Mouse (Mus musculus) frontal cortex, adult 2 months (tissue): ENCODE data around the gene Olfr220. TPM values are rescaled to one million over a fixed set of nuclear protein-coding genes. Genes with fewer than 3 reads are reported as not detected.

ENCODE experiments used
- DNase-seq, 2 experiments: peaks; one replicate each; pipeline ENCODE4 v3.0.0; 2022; ENCODE audit warnings: low spot score in 1 of 2; ENCODE audit errors: extremely low spot score in 1 of 2
- polyA plus RNA-seq: library from polyadenylated mRNA; depleted of rRNA; stranded (reverse); fragments of >200 nt; gene quantifications from 2 replicates; pipeline ENCODE4 v1.2.3, GENCODE M21; 2012; rRNA removed

Gene Olfr220
- polyA plus RNA-seq, result not detected in 2 replicates

- DNase-seq, result no peak
These were observed at the start of gene Olfr220 for GRCm38 (mm10) chr1:174441782-174442181. TSS of gene Olfr220 (plus strand) at chr1:174442082.

- DNase-seq, result no peak
These were observed 18.9 kb upstream of the Olfr220 start for GRCm38 (mm10) chr1:174422959-174423358.

- no peak for DNase-seq
These were observed 18.1 kb upstream of the Olfr220 start, which contains the start of gene Olfr414 for GRCm38 (mm10) chr1:174423764-174424163. TSS of gene Olfr414 (plus strand) at chr1:174424064.

DNA sequence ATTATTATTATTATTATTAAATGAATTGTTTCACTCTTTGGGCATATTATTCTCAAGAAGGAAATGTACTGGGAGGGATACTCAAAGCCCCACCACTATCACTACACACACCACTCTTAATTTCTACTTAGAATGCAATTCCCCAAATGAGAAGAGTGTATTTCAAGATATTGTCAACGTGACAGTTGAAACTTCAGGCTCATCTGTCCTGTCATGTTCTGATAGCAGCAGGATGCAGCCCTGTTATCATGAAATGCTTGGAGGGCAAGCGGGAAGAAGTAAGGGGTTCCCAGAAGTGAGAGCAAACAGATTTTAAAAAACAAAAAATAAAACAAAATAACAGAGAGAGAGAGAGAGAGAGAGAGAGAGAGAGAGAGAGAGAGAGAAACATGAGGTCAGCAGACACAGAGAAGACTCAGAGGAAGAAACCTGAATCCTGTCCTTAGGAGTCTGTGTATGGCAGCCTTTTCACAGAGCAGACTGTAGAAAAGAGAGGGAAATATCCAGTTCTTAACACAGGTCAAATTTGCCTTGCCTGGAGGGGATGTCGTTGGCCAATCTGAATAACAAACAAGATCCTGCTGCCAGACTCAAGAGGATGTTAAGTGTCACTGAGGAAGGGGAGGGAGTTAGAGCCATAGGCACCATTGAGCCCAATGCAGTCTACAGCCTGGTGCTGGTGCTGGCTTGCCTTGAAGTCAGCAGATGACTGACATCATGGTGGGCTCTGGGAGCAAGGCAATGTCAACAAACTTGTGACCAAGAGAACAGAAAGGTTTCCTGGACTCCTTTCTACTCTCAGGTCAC lies 15.5 kb upstream of the Olfr220 start:
- DNase-seq, result no peak

DNA sequence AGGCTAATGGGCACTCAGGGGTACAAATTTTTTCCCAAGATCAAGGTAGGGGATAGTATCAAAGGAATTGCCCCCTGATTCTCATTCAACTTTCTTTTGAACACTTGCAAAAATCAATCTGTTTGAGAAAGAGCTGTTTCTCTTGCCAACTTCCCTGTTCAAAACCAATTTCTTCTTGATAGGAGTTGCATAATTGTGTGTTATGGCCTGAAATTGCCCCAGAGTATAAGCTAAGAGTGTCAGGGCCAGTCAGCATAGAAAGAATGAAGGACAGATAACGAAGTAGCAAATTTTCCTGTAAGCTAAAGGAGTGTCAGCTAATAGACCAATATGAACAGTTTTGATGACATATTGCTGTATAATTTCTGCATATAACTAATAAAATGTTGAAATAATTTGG lies 14.5 kb upstream of the Olfr220 start:
- DNase-seq, result no peak

GRCm38 (mm10) chr1:174428407-174428806 lies 13.5 kb upstream of the Olfr220 start:
- no peak for DNase-seq

GRCm38 (mm10) chr1:174434121-174434520 lies 7.8 kb upstream of the Olfr220 start:
- DNase-seq, result no peak

DNA sequence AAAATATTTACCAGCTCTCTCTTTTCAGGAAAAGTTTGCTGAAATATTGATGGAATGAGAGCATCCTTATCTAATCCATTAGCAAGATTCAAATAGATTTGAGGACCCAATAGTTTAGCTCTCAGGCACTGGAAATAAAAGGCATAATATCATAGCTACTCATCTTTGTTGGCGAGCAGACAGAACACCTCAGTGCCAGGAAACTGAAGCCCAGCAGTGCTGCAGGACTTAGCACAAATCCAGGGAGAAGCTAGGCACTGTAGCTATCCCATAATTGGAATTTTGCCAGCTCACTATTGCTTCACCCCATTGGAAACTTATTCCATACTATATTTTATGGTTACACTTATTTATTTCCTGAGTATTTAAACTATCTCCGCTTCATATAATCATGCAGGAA lies 13.2 kb downstream of the Olfr220 start:
- DNase-seq, result no peak

DNA sequence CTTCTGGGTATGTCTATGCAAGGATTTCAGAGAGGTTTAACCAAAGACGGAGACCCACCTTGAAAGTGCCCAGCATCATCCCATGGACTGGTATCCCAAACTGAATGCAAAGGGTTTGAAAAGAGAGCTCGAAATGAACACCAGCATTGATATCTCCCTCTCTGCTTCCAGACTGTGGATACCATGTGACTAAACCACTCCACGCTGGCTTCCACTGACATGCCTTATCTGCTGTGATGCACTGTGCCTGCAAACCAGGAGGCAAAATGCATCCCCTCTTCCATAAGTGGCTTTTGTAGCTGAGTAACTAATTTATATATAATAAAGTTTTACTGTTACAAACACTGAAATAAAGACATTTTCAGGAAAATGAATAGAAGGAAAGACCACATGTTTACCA lies 23.5 kb downstream of the Olfr220 start:
- DNase-seq, result no peak

GRCm38 (mm10) chr1:174466240-174466639 lies 24.4 kb downstream of the Olfr220 start:
- DNase-seq, result peak in 1 of 2 experiments; percentile 54

DNA sequence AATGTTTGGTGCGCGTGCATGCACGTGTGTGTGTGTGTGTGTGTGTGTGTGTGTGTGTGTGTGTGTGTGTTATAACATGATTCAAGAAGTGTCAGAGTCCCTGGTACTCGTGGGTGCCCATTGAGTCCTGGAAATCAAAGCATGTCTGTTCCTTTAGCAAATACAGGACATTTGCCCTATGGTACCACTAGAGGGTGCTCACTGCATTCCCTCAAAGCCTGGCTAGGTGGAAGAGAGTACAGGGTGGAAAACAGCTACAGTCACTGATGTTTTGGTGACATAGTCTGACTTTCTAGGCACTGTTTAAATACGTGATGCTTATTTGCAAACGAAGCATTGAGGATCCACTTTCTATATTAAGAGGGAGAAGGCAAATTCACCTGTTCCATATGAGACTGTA lies 27.9 kb downstream of the Olfr220 start:
- peak; percentile 10 to 81 for DNase-seq

- peak; percentile 34 to 68 for DNase-seq
These were observed 40.7 kb downstream of the Olfr220 start for GRCm38 (mm10) chr1:174482567-174482966.

DNA sequence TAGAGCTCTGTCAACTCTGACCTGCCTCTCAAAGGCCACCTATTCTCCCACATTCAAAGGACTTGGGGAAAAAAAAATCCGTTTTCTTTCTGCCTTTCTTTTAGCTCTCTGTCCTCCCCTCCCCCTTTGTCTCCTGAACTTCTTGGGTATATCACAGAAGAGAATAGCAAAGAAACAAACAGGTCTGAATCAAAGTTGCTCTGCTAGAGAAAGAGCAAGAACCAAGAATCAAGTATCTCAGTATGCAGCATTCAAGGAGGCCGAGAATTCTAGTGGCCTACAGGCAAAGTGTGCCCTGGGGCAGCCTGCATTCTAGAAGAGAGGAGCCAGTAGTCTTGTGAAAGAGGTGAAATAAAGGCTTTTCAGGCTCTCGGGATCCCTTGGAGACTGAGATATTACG lies 58.2 kb downstream of the Olfr220 start:
- DNase-seq, result no peak

Other genes with a start within 250 kb of the Olfr220 start
- gene Olfr419, start 190.0 kb upstream of the Olfr220 start, polyA plus RNA-seq, result not detected in 2 replicates
- gene Mptx1, start 111.6 kb upstream of the Olfr220 start, polyA plus RNA-seq, result not detected in 2 replicates
- not detected in 2 replicates for gene Olfr417, start 77.0 kb upstream of the Olfr220 start, polyA plus RNA-seq
- gene Olfr248, start 51.0 kb upstream of the Olfr220 start, polyA plus RNA-seq, result not detected in 2 replicates
- not detected in 2 replicates for gene Olfr414, start 18.0 kb upstream of the Olfr220 start, polyA plus RNA-seq
- gene Fmn2, start 59.7 kb downstream of the Olfr220 start, polyA plus RNA-seq, result 29.6 and 32.0 TPM in 2 replicates